Mouse (Mus musculus) heart, adult 2 months (tissue): ENCODE results near the gene Arid1a. TPM values are rescaled to one million over a fixed set of nuclear protein-coding genes. Genes with fewer than 3 reads are reported as not detected.
A peak's percentile ranks its signal among the peaks of the same experiment; 100 is the strongest.

Experiments used
- DNase-seq, 2 experiments: peaks; one replicate each; pipeline ENCODE4 v3.0.0; 2021
- H3K27ac ChIP-seq: fragments of 200-600 bp; 2 replicates; pipeline ENCODE4 v1.8.1; 2022
- H3K27me3 ChIP-seq: fragments of 200-500 bp; 2 replicates; pipeline ENCODE4 v1.6.1; 2012; ENCODE audit warnings: mild to moderate bottlenecking, low read length, inconsistent platforms, mixed read lengths; ENCODE audit not compliant: control insufficient read depth, insufficient read depth
- H3K36me3 ChIP-seq: fragments of 200-500 bp; 2 replicates; pipeline ENCODE4 v1.6.1; 2012; ENCODE audit warnings: low read length, inconsistent platforms; ENCODE audit not compliant: control insufficient read depth, insufficient read depth
- H3K4me1 ChIP-seq: fragments of 200-500 bp; 2 replicates; pipeline ENCODE4 v1.6.1; 2011; ENCODE audit warnings: low read length; ENCODE audit not compliant: control insufficient read depth, insufficient read depth
- H3K4me3 ChIP-seq: fragments of 200-600 bp; 2 replicates; pipeline ENCODE4 v1.8.1; 2022
- H3K79me2 ChIP-seq: fragments of 200-500 bp; replicated peaks from 2 replicates; pipeline ENCODE4 v1.6.1; 2012; ENCODE audit warnings: mild to moderate bottlenecking, inconsistent platforms, low read length, moderate library complexity, mixed read lengths; ENCODE audit not compliant: control insufficient read depth, insufficient read depth
- H3K9ac ChIP-seq: fragments of 200-500 bp; 2 replicates; pipeline ENCODE4 v1.6.1; 2012; ENCODE audit warnings: low read depth, mild to moderate bottlenecking, control low read depth, inconsistent platforms, low read length, mixed read lengths
- CTCF ChIP-seq: fragments of 200-600 bp; IDR thresholded peaks from 2 replicates; pipeline ENCODE4 v1.8.1; 2022; ENCODE audit warnings: antibody characterized with exemption, mild to moderate bottlenecking, moderate library complexity
- EP300 ChIP-seq: fragments of 200-500 bp; IDR thresholded peaks from 2 replicates; pipeline ENCODE4 v1.6.1; 2011; ENCODE audit warnings: low read depth, low read length, control low read depth; ENCODE audit not compliant: insufficient read depth
- POLR2A ChIP-seq: fragments of 200-500 bp; IDR thresholded peaks from 2 replicates; pipeline ENCODE4 v1.6.1; 2011; ENCODE audit warnings: mild to moderate bottlenecking, low read depth, low read length, control low read depth; ENCODE audit not compliant: insufficient read depth
- WGBS: fragments of 180-500 bp; shearing (Covaris S2); methylation state at CpG from one replicate; pipeline ENCODE4 v1.1.7; 2018; 5-methylcytosine and 5-hydroxymethylcytosine counted together
- intact Hi-C: fragments of 180-260 bp; cut with DNase I; formaldehyde crosslinking; loops from one replicate; pipeline ENCODE4 v1.15.1; 2025
- microRNA-seq, 2 experiments: library from miRNA; unstranded; fragments of <30 nt; microRNA quantifications; one replicate each; pipeline ENCODE4 v1.2.0; 2021
- polyA plus RNA-seq: library from polyadenylated mRNA; depleted of rRNA; stranded (reverse); fragments of >200 nt; gene quantifications from 2 replicates; pipeline ENCODE4 v1.2.3, GENCODE M21; 2012; rRNA removed
- total RNA-seq, 2 experiments: library from RNA; stranded (reverse); gene quantifications; 2 replicates each; pipeline ENCODE4 v1.2.3; 2021

Arid1a gene
- total and polyA plus RNA-seq, 3 experiments: 27.8 to 38.0 (median 34.2) TPM

- H3K4me1 ChIP-seq: peaks cover 21% of the 10 kb centered on the region
- 72% methylated on average over 8 of the region's 8 CpGs for WGBS
- no peaks in the 10 kb centered on the region for H3K27me3 ChIP-seq
- no peak for DNase-seq
- H3K36me3 ChIP-seq: peaks cover 4% of the 10 kb centered on the region
- peak overlapping the region; percentile 82 for H3K27ac ChIP-seq
- no peak for TF ChIP-seq EP300
- no peak for TF ChIP-seq POLR2A
- TF ChIP-seq CTCF: no peak
- H3K4me3 ChIP-seq: peak overlapping the region; percentile 64; the same call in 1 of the 2 replicates
- H3K9ac ChIP-seq: peak overlapping the region; percentile 45
- H3K79me2 ChIP-seq: peaks cover 6% of the 10 kb centered on the region
- intact Hi-C loops: loop anchor here (5.0 kb wide), 1 partner anchor 33 kb away; no protein-coding TSS in a partner anchor
Observed at GRCm38 (mm10) chr4:133630326-133630920, 126.1 kb downstream of the Arid1a start.

DNA sequence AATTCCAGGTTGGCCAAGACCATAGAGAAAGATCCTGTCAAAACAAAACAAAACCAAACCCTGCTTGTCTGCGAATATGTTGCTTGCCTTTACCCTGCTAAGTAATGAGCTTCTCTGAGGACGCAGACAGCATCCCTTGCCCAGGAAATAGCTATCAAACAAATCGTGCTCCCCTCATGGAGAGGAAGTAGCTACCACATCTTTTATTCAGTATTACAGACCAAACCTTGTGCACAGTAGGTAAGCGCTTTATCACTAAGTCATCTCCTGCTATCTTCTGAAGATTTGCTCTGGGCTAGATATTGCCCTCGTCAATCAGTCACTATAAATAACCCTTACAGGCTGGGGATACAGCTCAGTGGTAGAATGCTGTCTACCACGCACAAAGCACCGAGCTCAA is 127.4 kb downstream of the Arid1a start:
- Histone ChIP-seq H3K9ac (no peak overlapping the region), H3K4me3 (no peak overlapping the region), H3K79me2 (peaks cover 6% of the 10 kb centered on the region), H3K36me3 (peaks cover 6% of the 10 kb centered on the region), H3K27me3 (no peaks in the 10 kb centered on the region), H3K4me1 (peaks cover 28% of the 10 kb centered on the region), H3K27ac (peak overlapping the region; percentile 47)
- WGBS: 64% methylated on average over 7 of the region's 7 CpGs
- TF ChIP-seq CTCF (no peak), EP300 (no peak), POLR2A (no peak)
- intact Hi-C loops: no loop called here
- no peak for DNase-seq

Small RNA genes within 50 kb of the gene (microRNA-seq; reads per million reads assigned to microRNA genes)
- gene Mir7227: 0 to 0.39 reads per million in 2 experiments

Other genes starting within 250 kb of the Arid1a start
- not detected for gene Kdf1, start 237.8 kb downstream of the Arid1a start, total RNA-seq
- gene Kdf1, start 237.8 kb downstream of the Arid1a start, polyA plus RNA-seq: 0.23 TPM in 1 of 2 replicates, not detected in the other
- 10 to 100 TPM; 70.5 to 78.8 TPM for gene Nudc, start 210.8 kb downstream of the Arid1a start, total RNA-seq
- 40.5 and 52.5 TPM in 2 replicates for gene Nudc, start 210.8 kb downstream of the Arid1a start, polyA plus RNA-seq
- gene Nr0b2, start 203.4 kb downstream of the Arid1a start, total RNA-seq: 10 to 100 TPM; 13.1 to 14.5 TPM
- 28.3 and 45.4 TPM in 2 replicates for gene Nr0b2, start 203.4 kb downstream of the Arid1a start, polyA plus RNA-seq
- 1 to 10 TPM; 3.4 to 5.0 TPM for gene Gpatch3, start 182.0 kb downstream of the Arid1a start, total RNA-seq
- 1.9 and 2.1 TPM in 2 replicates for gene Gpatch3, start 182.0 kb downstream of the Arid1a start, polyA plus RNA-seq
- 1 to 10 TPM; 6.8 to 7.3 TPM for gene Gpn2, start 172.4 kb downstream of the Arid1a start, total RNA-seq
- 12.1 and 17.7 TPM in 2 replicates for gene Gpn2, start 172.4 kb downstream of the Arid1a start, polyA plus RNA-seq
- 1 to 10 TPM; 1.2 TPM for gene Sfn, start 154.6 kb downstream of the Arid1a start, total RNA-seq
- gene Sfn, start 154.6 kb downstream of the Arid1a start, polyA plus RNA-seq: 1.4 and 2.0 TPM in 2 replicates
- gene Zdhhc18, start 106.6 kb downstream of the Arid1a start, total RNA-seq: 10 to 100 TPM; 21.3 to 27.7 TPM
- 37.3 and 40.1 TPM in 2 replicates for gene Zdhhc18, start 106.6 kb downstream of the Arid1a start, polyA plus RNA-seq
- 10 to 100 TPM; 11.7 to 12.1 TPM for gene Pigv, start 84.1 kb downstream of the Arid1a start, total RNA-seq
- 9.5 and 11.7 TPM in 2 replicates for gene Pigv, start 84.1 kb downstream of the Arid1a start, polyA plus RNA-seq
- gene Rps6ka1, start 131.0 kb upstream of the Arid1a start, total RNA-seq: 1 to 10 TPM; 4.4 to 4.8 TPM
- gene Rps6ka1, start 131.0 kb upstream of the Arid1a start, polyA plus RNA-seq: 5.9 and 7.1 TPM in 2 replicates
- 100 to 1,000 TPM in 1 of 2 experiments, 10 to 100 TPM in 1; 92.3 to 109 TPM for gene Hmgn2, start 211.9 kb upstream of the Arid1a start, total RNA-seq
- gene Hmgn2, start 211.9 kb upstream of the Arid1a start, polyA plus RNA-seq: 23.1 and 59.6 TPM in 2 replicates
- gene Dhdds, start 244.1 kb upstream of the Arid1a start, total RNA-seq: 10 to 100 TPM; 28.3 to 28.8 TPM
- gene Dhdds, start 244.1 kb upstream of the Arid1a start, polyA plus RNA-seq: 21.6 and 34.2 TPM in 2 replicates